Mouse (Mus musculus) thymus, postnatal 36 days (tissue): ENCODE data around the gene Adamts2.

ENCODE experiments used
- DNase-seq, 2 experiments: peaks; one replicate each; pipeline ENCODE4 v3.0.0; 2022; ENCODE audit warnings: mixed read lengths in 2 of 2

The Adamts2 gene

DNA sequence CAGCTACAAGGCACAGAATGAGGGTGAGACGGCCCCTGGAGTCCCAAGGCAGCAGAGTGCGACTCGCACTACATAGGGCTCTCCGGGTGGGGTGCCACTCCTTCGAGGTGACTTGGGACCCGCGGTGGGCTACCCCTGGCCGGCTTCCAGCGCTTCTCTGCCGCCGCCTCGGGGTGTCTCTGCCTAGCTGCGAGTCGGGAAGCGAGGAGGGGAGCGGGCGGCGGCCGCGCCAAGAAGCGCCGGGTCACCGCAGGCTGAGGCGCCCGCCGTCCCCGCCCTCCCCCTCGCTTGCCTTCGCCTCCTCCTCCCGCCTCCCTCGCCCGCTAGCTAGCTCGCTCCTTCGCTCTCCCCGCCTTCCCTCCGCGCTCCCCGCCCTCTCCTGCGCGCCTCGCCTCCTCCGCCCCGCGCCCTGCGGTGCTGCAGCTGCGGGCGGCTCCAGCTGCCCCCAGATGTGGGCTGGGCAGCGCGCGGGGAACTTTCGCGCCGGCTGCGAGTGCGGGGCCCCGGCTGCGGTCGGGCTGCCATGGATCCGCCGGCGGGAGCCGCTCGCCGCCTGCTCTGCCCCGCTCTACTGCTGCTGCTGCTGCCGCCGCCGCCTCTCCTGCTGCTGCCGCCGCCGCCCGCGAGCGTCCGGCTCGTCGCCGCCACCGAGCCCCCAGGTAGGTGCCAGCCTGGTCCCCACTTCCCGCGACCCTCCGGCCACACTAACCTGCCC lies at the start of gene Adamts2:
Gene Adamts2 (plus strand): TSS at position 444 of the 715 bp plus-strand sequence.
- DNase-seq: peak; percentile 47 to 62

DNA sequence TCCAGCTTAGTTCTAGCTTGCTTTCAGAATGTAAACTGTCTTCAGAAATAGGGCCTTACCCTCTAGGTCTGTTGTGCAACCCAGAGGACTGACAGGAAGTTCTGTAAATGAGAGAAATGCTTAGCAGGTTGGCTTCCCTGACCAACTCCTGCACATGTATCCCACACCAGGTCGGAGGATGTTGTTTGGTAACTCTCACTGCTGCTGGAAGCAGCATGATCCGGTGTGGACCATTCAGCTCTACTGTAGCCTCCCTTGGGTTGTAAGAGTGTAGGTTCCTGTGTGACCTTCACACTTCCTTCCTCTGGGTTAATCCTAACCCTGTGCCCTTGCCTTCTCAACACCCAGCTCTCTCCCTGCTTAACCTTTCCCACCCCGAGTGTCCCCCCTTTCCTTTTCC lies 44.8 kb upstream of the Adamts2 start:
- no peak for DNase-seq

DNA sequence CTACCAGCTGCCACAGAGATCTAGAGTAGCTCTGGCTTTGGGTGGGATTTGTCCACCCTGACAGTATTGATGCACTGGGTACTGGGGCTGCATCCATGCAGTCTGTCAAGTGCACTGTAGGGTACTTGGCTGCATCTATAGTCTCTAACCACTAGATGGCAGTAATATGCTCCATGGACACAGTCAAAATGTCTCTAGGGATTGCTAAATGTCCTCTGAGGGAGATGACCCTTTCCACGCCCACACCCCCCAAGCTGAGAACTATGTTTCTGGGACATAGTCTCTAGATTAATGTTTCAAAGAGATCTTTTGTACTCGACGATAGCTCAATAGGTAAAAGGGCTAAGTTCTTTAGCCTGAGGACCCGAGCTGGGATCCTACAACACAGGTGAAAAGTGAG lies 42.8 kb upstream of the Adamts2 start:
- no peak for DNase-seq

DNA sequence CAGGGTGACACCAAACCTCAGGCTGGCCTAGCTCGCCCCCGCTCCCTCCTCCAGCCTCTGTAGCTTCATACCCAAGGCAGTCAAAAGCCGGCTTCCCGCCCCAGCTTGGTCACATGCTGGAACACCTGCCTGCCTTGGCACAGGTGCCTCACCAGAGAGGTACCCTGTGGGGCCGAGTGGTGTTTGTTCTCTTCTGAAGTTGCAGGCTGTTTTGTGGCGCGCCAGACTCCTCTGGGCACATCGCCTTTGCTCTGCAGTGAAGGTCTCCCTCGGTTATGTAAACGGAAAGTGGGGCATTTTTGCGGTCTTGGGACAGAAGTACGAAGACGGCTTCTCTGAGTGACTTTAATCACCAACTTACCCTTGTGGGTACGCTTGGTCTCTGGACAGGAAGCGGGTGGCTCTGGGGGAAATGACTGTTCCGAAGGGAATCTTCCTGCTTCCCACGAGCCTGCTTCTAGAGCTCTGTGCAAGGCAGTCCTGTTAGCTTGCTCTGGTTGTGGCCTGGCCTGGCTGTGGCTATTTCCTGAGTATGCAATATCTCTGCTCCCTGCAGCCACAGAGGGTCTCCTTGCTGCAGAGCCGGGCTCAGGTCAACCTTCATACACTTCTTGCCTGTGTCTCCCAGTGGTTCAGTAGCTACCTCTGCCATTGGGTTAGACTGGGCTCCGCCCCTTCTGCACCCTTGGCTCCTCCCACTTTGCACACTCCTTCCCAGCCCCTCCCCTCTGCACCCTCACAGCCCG lies 36.2 kb upstream of the Adamts2 start:
- peak; percentile 57 to 78 for DNase-seq

DNA sequence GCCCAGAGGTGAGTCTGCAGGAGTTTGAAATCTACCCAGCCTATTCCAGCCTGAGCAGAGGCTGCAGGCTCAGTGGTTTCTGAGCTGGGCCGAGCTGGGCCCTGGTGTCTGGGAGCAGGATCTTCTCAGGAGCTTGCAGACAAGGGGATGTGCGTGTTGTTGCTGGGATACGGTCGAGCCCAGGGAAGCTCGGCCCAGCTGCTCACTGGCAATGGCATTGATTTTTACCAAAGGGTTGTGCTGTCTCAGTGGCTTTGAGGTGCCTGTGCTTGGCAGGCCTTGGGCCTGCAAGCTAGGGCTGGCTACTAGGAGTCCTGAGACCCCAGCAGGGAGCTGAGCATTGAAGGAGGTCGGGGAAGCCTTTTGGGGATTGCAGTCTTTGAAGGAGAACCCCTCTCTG lies 30.4 kb upstream of the Adamts2 start:
- no peak for DNase-seq

DNA sequence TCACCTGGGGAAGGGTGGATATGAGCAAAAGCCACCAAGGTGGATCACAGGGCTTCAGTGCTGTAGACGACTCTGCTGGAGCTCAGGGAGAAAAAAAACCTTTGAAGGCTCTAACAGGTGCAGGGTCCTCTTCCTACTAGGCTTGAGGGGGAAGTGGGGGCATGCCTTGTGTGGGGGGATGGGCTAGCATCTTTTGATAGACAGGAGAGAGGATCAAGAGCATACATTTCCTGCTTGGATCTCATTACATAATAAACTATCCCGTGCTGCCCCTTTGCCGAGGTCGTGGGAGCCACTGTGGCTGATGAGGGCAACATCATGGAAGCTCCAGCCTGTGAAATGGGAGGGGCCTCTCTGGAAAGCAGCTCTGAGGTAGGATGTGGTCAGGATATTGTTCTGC lies 25.4 kb upstream of the Adamts2 start:
- DNase-seq: peak; percentile 21 to 24

DNA sequence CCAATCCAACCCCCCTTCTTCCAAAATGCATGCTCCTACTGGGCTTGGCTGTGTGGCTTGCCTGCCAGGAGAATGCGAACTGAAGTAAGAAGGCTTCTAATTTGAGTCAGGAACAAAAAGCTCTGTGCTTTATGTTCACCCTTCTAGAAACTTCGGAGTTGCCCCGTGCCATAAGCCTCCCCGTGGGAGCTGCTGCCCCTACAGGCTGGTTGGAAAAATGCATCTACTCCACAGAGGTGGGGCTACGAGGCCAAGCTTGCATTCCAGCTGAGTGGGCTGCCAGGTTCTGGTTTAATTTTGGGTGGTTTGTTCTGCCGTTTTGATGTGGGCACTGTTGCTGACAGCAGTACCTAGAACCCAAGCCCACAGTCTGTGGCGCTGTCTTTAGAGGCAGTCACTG lies 14.9 kb upstream of the Adamts2 start:
- peak; percentile 59 for DNase-seq

DNA sequence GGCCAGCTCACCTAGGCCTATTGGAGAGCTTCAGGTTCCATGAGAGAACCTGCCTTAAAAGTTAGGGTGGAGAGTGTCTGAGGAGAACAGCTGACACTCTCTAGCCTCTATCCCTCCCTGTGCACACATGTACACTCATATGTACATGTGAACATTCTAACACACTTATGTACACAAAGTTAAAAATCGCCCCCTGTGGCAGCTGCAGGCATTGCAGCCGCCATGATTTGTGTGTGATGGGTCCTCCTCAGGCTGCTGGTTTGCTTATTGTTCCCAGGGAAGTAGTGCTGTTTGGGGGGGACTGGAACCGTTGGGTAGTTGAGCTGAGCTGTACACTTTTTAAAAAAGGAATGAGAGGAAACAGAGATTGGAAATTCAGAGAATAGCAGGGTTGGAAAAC lies 14.1 kb upstream of the Adamts2 start:
- DNase-seq: peak; percentile 63 to 67

DNA sequence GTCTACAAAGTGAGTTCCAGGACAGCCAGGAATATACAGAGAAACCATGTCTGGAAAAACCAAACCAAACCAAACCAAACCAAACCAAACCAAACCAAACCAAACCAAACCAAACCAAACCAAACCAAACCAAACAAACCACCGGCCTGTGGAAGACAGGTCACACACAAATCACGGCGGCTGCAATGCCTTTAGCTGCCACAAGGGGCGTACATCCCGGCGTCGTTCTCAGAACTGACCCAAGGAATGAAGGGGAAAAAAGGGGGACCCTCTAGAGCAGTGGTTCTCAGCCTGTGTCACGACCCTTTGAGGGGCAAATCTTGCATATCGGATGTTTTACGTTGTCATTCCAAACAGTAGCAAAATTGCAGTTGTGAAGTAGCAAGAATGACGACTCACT lies 12.8 kb upstream of the Adamts2 start:
- DNase-seq: peak; percentile 42 to 61

DNA sequence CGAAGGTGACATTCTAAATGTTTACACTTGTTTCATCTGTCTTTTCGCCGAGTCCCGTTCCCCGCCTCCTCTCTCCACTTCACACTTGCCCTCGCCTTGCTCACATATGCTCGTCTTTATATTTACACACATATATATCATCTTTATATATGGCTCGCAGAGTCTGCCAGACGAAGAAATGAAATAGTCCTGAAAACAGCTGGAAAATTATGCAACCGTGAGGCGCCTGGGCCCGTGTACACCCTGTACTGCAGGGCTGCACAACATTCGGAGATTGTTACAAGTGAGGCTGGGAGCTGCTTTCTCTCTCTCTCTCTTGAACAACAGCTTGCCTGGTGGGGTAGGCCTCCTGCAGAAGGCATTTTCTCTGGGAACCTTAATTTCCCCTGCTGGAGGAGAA lies 10.8 kb upstream of the Adamts2 start:
- DNase-seq: no peak

DNA sequence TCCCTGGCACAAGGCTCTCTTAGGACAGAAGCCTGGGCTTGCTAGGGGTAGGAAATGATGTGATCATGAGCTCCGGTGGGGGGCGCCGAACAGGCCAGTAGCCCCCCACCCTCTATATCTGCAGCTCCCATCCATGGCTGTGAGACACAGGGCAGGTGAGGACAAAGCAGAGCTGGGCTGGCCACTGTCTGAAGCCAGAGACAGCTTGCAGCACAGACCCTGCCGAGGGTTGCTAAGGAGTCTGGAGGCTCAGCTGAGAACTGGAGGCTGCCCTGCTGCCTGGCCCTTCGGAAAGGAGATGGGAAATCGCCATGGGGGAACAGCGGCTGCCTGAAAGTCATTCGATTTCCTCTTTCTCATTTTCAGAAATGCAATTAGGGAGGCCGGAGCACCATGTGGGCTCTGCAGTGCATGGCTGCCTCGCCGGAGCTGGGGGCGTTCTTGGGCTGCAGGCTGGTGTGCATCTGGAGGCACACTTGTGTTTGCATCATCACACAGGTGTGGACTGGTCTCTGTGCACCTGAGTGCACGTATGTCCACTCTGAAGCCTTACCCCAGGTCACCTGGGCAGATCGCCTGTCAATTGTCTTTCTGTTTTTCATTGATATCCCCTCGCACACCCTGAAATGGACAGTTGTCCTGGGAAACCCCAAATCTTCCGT lies 8.9 kb upstream of the Adamts2 start:
- DNase-seq: no peak

DNA sequence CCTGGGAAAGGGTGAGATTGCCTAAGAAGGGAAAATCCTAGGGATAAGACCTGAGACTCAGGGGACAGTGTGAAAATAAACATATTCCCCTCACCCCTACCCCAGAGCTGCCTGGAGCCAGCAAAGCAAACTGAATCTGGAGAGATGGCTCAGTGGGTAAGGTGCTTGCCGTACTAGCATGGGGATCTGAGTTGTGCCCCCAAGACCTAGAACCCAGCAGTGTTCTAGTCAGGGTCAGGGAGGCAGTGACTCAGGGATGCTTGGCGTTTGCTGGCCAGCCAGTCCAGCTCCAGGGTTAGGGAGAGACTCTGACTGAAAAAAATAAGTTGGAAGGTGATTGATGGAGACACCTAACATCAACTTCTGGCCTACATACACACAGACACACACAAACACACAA lies 5.3 kb upstream of the Adamts2 start:
- DNase-seq: no peak

DNA sequence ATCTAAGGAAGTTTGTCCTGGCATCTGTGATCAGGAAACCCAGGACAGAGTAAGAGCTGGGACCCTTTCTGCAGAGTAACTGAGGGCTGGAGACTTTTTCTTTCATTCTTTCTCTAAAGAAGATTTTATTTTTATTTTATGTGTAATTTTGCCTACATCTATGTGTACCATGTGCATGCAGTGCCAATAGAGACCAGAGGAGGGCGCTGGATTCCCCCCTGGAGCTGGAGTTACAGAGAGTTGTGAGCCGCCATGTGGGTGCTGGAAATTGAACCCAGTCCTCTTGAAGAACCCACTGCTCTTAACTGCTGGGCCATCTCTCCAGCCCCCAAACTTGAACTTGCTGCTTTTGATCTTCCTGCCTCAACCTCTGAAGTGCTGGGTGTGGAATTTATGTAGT lies 2.7 kb upstream of the Adamts2 start:
- DNase-seq: no peak

DNA sequence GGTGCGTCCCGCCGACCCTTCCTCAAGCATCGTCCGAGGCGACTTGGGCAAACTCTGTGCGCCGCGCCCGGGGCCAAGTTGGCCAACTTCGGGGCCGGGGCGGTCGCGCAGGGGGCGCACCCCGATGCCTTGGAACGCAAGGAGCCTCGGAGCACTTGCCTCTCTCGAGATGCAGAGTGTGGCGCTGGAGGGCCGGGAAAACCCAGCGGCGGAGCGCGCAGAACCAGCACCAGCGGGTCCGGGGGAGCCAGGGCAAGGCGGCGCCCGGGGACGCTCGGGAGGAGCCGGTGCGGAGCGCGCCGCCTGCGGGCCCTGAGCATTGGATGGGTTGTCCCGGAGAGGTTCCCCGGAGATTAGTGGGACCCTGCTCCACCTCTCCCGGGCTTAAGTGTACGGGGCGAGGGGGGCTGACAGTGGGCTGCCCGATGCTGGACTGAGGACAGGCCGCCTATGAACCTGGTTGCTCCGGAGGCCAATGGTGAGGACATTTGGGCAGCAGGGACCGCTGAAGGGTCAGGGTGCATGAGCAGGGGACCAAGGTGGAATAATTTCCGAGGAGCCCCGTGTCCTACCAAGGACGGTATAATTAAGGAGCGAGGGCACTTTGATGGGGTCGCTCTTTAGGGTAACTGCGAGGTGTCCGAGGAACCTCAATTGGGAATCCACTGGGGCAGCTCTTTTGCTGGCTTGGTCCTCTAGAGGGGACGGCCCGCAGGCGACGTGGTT lies 635 bp downstream of the Adamts2 start:
- DNase-seq: no peak

DNA sequence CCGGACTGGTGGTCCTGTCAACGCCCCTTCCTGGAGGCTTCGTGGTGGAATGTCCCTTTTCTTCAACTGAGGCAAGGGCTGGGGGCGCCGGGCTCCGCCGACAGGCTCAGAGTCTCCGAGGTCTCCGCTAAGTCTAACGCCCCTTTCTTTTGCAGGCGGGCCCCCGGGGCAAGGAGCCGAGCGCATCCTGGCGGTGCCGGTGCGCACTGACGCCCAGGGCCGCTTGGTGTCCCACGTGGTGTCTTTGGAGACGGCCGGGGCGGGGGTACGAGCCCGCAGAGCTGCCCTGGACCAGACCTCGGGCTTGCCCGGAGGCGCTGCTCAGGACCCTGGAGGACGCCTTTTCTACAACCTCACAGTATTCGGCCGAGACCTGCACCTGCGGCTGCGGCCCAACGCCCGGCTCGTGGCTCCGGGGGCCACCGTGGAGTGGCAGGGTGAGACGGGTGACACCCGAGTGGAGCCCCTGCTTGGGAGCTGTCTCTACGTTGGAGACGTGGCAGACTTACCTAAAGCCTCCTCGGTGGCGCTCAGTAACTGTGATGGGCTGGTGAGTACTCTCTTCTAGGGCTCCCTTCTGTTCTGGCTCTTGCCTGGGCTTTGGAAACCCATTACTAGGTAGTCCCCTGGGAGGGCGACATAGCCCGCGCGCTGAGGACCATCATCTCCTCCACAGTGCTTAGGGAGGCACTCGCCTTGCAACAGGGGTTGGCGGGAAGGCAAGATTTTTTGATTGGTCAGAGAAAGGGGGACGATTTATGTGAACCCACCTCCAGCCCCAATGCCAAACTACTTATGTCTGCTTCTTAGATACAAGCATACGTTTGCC lies 1.4 kb downstream of the Adamts2 start:
- DNase-seq: peak; percentile 47 to 48

DNA sequence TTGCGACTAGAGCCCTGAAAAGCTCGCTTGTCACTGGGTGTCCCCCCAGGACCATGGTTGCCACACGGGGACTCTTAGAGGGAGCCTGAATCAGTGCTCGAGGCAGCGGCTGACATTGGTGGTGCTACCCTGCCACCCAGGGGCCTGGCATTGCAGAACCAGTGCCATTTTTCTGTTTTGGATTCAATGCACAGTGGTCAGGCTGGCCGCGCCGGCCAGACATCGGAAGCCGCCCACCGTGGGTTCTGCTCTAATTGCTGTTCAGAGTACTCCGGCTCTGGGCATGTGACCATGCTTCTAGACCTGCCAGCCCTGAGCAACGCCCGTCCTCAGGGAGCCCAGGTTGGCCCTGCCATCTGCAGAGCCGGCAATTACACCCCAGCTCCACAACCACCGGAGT lies 2.5 kb downstream of the Adamts2 start:
- DNase-seq: no peak

DNA sequence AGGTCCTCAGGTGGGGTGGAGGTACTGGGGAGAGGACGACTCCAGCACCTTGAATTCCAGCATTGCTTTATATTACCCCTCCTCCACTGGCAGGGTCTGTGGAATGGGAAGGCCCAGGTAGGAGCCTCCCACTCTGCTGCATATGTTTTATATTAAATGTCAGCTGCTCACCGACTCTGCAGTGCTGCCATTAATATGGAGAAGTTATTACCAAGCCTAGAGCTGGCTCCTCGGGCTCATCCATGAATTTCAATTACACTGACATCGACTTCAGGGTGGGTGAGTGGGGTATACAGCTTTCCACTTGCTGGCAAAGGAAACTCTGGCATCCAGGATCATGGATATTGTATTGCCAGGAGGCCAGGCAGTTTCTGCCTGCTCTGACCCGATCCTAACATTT lies 9.3 kb downstream of the Adamts2 start:
- DNase-seq: no peak

DNA sequence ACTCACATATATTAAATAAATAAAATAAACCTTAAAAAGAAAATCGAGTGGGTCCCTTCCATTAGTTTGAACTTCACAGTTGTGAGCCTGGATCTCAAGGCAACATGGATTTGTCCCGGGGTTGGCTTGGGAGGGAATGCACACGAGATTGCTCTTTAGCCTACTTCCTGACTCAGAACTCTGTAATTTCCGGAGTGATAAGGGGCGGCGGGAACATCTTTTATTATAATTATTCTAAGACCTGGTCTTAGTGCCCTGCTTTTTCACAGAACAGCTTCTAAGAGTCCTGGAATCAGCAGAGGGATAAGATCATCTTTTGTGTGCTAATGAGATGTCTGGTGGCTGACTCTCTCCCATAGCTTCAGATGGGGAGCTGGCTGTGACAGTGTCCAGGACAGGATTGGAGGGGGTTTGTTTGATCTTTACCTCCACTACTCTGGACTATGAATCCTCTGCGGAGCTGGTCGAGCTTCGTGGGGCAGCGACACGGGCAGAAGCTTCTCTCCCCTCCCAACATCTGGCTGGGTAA lies 15.2 kb downstream of the Adamts2 start:
- no peak for DNase-seq

DNA sequence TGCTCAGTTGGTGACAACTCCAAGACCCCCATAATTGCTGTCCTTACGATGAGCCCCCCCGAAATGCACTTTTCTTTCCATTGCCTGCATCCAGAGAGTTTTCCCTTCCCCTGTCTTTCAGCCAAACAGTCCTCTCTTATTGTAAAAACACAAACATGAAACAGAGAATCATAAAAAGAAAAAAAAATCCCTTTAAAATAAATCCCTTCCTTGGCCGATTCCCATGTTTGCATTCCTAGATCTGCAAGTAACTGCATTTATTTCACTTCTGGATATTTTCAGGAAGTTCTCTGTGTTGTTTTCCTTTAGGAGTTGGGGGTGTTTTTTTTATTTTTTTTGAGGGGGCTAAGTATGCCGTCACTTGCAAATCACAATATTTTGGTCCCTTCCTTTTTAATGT lies 19.0 kb downstream of the Adamts2 start:
- no peak for DNase-seq

DNA sequence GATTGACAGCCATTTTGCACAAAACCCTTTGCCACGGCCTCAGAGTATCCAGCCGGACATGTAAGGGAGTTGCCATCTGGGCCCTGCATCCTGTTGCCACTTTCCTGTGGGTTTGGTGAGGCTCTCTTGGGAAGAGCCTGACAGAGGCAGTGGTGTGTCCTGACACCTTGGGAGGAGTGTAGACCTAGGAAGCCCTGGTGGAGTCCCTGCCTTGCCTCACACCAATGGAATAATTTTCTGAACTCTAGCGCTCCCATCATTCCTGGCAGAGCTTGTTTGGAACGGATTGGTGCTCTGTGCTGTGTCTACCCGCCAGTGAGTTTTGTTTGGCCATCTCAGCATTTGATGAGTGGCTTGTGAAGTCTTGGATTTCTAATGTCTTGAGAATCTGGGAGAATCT lies 19.5 kb downstream of the Adamts2 start:
- DNase-seq: no peak

DNA sequence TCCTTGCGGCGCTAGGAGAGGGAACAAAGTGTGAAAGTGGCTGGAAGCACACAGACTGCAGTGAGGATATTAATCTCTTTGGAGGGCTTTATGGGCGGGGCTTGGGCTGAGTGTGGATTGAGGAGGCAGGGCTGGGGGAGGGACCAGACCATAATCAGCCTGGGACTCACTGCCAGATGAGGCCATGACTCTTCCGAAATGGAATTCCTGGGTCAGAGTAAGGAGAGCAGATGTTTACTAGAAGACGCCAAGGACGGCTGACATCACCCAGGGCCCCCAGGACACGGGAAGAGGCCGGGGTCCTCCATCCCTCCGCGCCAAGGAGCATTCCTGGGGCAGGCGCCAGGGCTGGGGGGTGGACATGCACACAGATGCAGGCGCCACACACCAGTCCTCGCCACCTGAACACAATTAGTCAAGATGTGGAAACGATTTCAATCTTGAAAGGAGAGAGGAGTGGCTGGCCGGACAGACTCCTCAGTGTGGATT lies 20.4 kb downstream of the Adamts2 start:
- no peak for DNase-seq

DNA sequence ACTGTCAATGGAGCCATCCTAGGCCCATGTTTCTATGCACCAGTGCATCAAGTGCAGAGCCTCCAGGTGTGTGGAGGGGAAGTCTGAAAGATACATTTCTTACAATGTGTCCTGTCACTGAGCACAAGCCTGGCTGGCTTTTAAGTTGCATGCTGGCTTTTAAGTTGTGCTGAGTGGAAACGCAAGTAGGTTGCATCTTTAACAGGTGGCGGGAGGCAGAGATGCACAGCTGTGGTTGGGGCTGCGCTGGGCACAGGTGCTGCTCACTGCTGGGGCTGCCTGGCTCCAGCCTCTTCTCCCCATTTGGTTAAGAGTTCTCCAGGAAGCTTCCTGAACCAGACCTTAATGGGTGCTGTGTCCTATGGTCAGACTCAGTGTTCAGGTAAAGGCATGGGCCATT lies 21.9 kb downstream of the Adamts2 start:
- DNase-seq: peak; percentile 46 to 71
